Mouse (Mus musculus): ENCODE results near the gene Abhd2.

GRCm38 (mm10) chr7:79388671-79389206 is 115.7 kb downstream of the Abhd2 start:
- no peak for TF ChIP-seq GATA1 (IDR thresholded peaks at IDR 0.05; ENCODE audit: low read length)
- no peak for TF ChIP-seq TAL1 (IDR thresholded peaks at IDR 0.05; ENCODE audit: low read length)

All from erythroblast, embryonic 14.5 days (primary cell).